Mouse (Mus musculus): ENCODE data around the gene Mul1.
"Not testable (repeated sequence)": the region's sequence is repeated elsewhere in the genome, so short reads cannot be mapped to it uniquely, and the experiment has no call there.

Gene Mul1

GRCm38 (mm10) chr4:138434347-138435316 is at the start of gene Mul1:
Mul1 (plus strand) TSS chr4:138434671.
- in situ Hi-C loops (cut with MboI, MseI) = loop anchor here (5.0 kb wide), 1 partner anchor 117 kb away; no protein-coding TSS in a partner anchor

- in situ Hi-C loops (cut with MboI, MseI) = no loop called here
Observed at GRCm38 (mm10) chr4:138393703-138394102, 40.8 kb upstream of the Mul1 start.

- in situ Hi-C loops (cut with MboI, MseI) = no loop called here
Observed at GRCm38 (mm10) chr4:138395087-138395970, 39.1 kb upstream of the Mul1 start.

- in situ Hi-C loops (cut with MboI, MseI) = no loop called here
Observed at GRCm38 (mm10) chr4:138395971-138396645, 38.4 kb upstream of the Mul1 start, which contains the start of gene Fam43b. Fam43b (minus strand) TSS chr4:138396528.

- in situ Hi-C loops (cut with MboI, MseI) = no loop called here
Observed at GRCm38 (mm10) chr4:138396711-138397110, 37.8 kb upstream of the Mul1 start.

- in situ Hi-C loops (cut with MboI, MseI) = loop anchor here (10.0 kb wide), 1 partner anchor 1020 kb away; no protein-coding TSS in a partner anchor
Observed at GRCm38 (mm10) chr4:138404806-138405205, 29.7 kb upstream of the Mul1 start.

GRCm38 (mm10) chr4:138407479-138408194 is 26.8 kb upstream of the Mul1 start:
- in situ Hi-C loops (cut with MboI, MseI) = loop anchor here (10.0 kb wide), 1 partner anchor 1017 kb away; no protein-coding TSS in a partner anchor

- in situ Hi-C loops (cut with MboI, MseI) = no loop called here
Observed at GRCm38 (mm10) chr4:138411011-138411410, 23.5 kb upstream of the Mul1 start.

- in situ Hi-C loops (cut with MboI, MseI) = no loop called here
Observed at GRCm38 (mm10) chr4:138411504-138412121, 22.9 kb upstream of the Mul1 start.

GRCm38 (mm10) chr4:138414725-138415124 is 19.7 kb upstream of the Mul1 start:
- in situ Hi-C loops (cut with MboI, MseI) = no loop called here

- in situ Hi-C loops (cut with MboI, MseI) = no loop called here
Observed at GRCm38 (mm10) chr4:138415991-138416390, 18.5 kb upstream of the Mul1 start.

- in situ Hi-C loops (cut with MboI, MseI) = no loop called here
Observed at GRCm38 (mm10) chr4:138416414-138416813, 18.1 kb upstream of the Mul1 start.

- in situ Hi-C loops (cut with MboI, MseI) = no loop called here
Observed at GRCm38 (mm10) chr4:138417882-138418281, 16.6 kb upstream of the Mul1 start.

- in situ Hi-C loops (cut with MboI, MseI) = no loop called here
Observed at GRCm38 (mm10) chr4:138418340-138418957, 16.0 kb upstream of the Mul1 start.

GRCm38 (mm10) chr4:138425028-138425427 is 9.4 kb upstream of the Mul1 start:
- in situ Hi-C loops (cut with MboI, MseI) = no loop called here

GRCm38 (mm10) chr4:138425604-138426003 is 8.9 kb upstream of the Mul1 start:
- in situ Hi-C loops (cut with MboI, MseI) = not testable (repeated sequence)

- in situ Hi-C loops (cut with MboI, MseI) = no loop called here
Observed at GRCm38 (mm10) chr4:138426778-138427705, 7.4 kb upstream of the Mul1 start.

- in situ Hi-C loops (cut with MboI, MseI) = loop anchor here (5.0 kb wide), 1 partner anchor 112 kb away; no protein-coding TSS in a partner anchor
Observed at GRCm38 (mm10) chr4:138429778-138430177, 4.7 kb upstream of the Mul1 start.
